Mouse (Mus musculus): ENCODE results near the gene Myrfl.

The Myrfl gene

GRCm38 (mm10) chr10:116755881-116756581 is 140.7 kb downstream of the Myrfl start:
- 55% methylated on average over 10 of the region's 10 CpGs for WGBS

GRCm38 (mm10) chr10:116754940-116755339 is 141.8 kb downstream of the Myrfl start:
- 94% methylated on average over 11 of the region's 11 CpGs for WGBS

- 77% methylated on average over 14 of the region's 14 CpGs for WGBS
Measured at GRCm38 (mm10) chr10:116750895-116751294, 145.8 kb downstream of the Myrfl start.

- 81% methylated on average over 6 of the region's 6 CpGs for WGBS
Measured at GRCm38 (mm10) chr10:116750062-116750461, 146.7 kb downstream of the Myrfl start.

GRCm38 (mm10) chr10:116748681-116749080 is 148.0 kb downstream of the Myrfl start:
- WGBS = 75% methylated on average over 4 of the region's 4 CpGs

- WGBS = 88% methylated on average over 10 of the region's 10 CpGs
Measured at GRCm38 (mm10) chr10:116746281-116747011, 150.3 kb downstream of the Myrfl start.

GRCm38 (mm10) chr10:116742696-116743095 is 154.0 kb downstream of the Myrfl start:
- 75% methylated on average over 2 of the region's 2 CpGs for WGBS

- WGBS = 74% methylated on average over 8 of the region's 8 CpGs
Measured at GRCm38 (mm10) chr10:116742189-116742588, 154.5 kb downstream of the Myrfl start.

- 93% methylated on average over 6 of the region's 6 CpGs for WGBS
Measured at GRCm38 (mm10) chr10:116741343-116741742, 155.4 kb downstream of the Myrfl start.

- 31% methylated on average over 7 of the region's 7 CpGs for WGBS
Measured at GRCm38 (mm10) chr10:116740073-116740472, 156.6 kb downstream of the Myrfl start.

- 81% methylated on average over 8 of the region's 8 CpGs for WGBS
Measured at GRCm38 (mm10) chr10:116738533-116738932, 158.2 kb downstream of the Myrfl start.

- WGBS = 69% methylated on average over 8 of the region's 8 CpGs
Measured at GRCm38 (mm10) chr10:116735607-116736006, 161.1 kb downstream of the Myrfl start.

- WGBS = 57% methylated on average over 7 of the region's 7 CpGs
Measured at GRCm38 (mm10) chr10:116733651-116734050, 163.1 kb downstream of the Myrfl start.

- 71% methylated on average over 10 of the region's 10 CpGs for WGBS
Measured at GRCm38 (mm10) chr10:116730033-116730652, 166.6 kb downstream of the Myrfl start.

GRCm38 (mm10) chr10:116728860-116729259 is 167.9 kb downstream of the Myrfl start:
- WGBS = 88% methylated on average over 6 of the region's 10 CpGs

- WGBS = 54% methylated on average over 14 of the region's 14 CpGs
Measured at GRCm38 (mm10) chr10:116727702-116728298, 168.9 kb downstream of the Myrfl start.

All from cerebral cortex, adult 2 months (tissue).